8 mouse cellular contexts compared by ENCODE assay signal in the genomic region with DNA sequence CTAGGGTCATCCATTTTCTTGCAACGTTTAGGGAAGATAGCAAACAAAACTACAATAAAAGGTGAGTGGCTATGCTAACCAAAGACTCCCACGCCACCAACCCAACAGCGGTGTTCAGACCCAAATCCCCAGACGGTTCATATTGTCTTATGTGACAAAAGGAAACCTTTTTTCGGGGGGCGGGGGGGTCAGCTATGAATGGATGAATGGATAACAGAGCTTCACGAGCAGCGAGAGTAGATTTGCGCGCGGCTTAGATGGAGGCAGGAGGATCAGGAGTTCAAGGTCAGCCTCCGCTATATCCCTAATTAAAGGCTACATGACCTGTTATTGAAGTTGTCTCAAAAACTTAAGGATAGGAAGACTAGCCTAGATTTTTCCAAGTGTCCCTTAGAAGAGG. TPM values are rescaled to one million over a fixed set of nuclear protein-coding genes. Genes with fewer than 3 reads are reported as not detected.
DNase-seq lines count a peak whose midpoint lies in the region; ATAC-seq and TF ChIP-seq lines count a peak whose summit lies in the region.

No protein-coding gene starts in this region.

- no peak for TF ChIP-seq CTCF in heart, adult 2 months (IDR thresholded peaks at IDR 0.05)
- no peak for TF ChIP-seq CTCF in G1E (IDR thresholded peaks at IDR 0.05; ENCODE audit: low read depth, low read length)
- no peak for TF ChIP-seq CTCF in olfactory bulb, adult 2 months (IDR thresholded peaks at IDR 0.05; ENCODE audit: insufficient read depth, low read depth, low read length)

- peak overlapping the region; percentile 82 for H3K27ac ChIP-seq in heart, adult 2 months
- no peak overlapping the region for H3K27ac ChIP-seq in forebrain, embryonic 12.5 days
- H3K27ac ChIP-seq in olfactory bulb, adult 2 months (ENCODE audit: insufficient read depth, low read depth, low read length): no peak overlapping the region

- 14% methylated on average over 12 of the region's 12 CpGs for WGBS in heart, adult 2 months
- WGBS in forebrain, embryonic 12.5 days: 3% methylated on average over 12 of the region's 12 CpGs
- WGBS in olfactory bulb, adult 2 months: 3% methylated on average over 12 of the region's 12 CpGs

- H3K9me3 ChIP-seq in G1E (replicated peaks): no peaks in the 10 kb centered on the region
- no peaks in the 10 kb centered on the region for H3K9me3 ChIP-seq in forebrain, embryonic 12.5 days

- H3K4me2 ChIP-seq in forebrain, embryonic 12.5 days: peak overlapping the region; percentile 56

- peak overlapping the region; percentile 76 for H3K4me3 ChIP-seq in heart, adult 2 months
- H3K4me3 ChIP-seq in G1E (ENCODE audit: low read depth, low read length): peak overlapping the region; percentile 71
- peak overlapping the region; percentile 49 for H3K4me3 ChIP-seq in forebrain, embryonic 12.5 days (replicated peaks)
- H3K4me3 ChIP-seq in olfactory bulb, adult 2 months (ENCODE audit: insufficient read depth, low read depth, low read length): peak overlapping the region; percentile 31

- H3K79me2 ChIP-seq in heart, adult 2 months (replicated peaks; ENCODE audit: control insufficient read depth, insufficient read depth, low read length): no peaks in the 10 kb centered on the region

- intact Hi-C loops in heart, adult 2 months (cut with DNase I): loop anchor here (5.0 kb wide), 2 partner anchors 146 to 201 kb away; a partner anchor contains a TSS

- no peak for TF ChIP-seq POLR2A in heart, adult 2 months (IDR thresholded peaks at IDR 0.05; ENCODE audit: insufficient read depth, low read depth, low read length)
- no peak for TF ChIP-seq POLR2A in olfactory bulb, adult 2 months (IDR thresholded peaks at IDR 0.05; ENCODE audit: insufficient read depth, low read depth, low read length)

- H3K9ac ChIP-seq in heart, adult 2 months (ENCODE audit: low read depth, low read length): no peak overlapping the region
- 0 out of 2 replicates have a peak overlapping the region, but pooled peaks have one; percentile 50 for H3K9ac ChIP-seq in forebrain, embryonic 12.5 days

- no peaks in the 10 kb centered on the region for H3K27me3 ChIP-seq in heart, adult 2 months (ENCODE audit: control insufficient read depth, insufficient read depth, low read length)
- peaks cover 15% of the 10 kb centered on the region for H3K27me3 ChIP-seq in G1E (ENCODE audit: insufficient read depth, low read length)
- H3K27me3 ChIP-seq in forebrain, embryonic 12.5 days: peaks cover 35% of the 10 kb centered on the region

- no peak for ATAC-seq in G1E (ENCODE audit: extremely low read depth, insufficient number of reproducible peaks, low FRiP score, poor library complexity, severe bottlenecking)
- no peak for ATAC-seq in forebrain, embryonic 12.5 days (ENCODE audit: low FRiP score)

- no peak for TF ChIP-seq EP300 in heart, adult 2 months (IDR thresholded peaks at IDR 0.05; ENCODE audit: insufficient read depth, low read depth, low read length)

- no peaks in the 10 kb centered on the region; the same call in 1 of the 2 replicates for H3K4me1 ChIP-seq in heart, adult 2 months (ENCODE audit: control insufficient read depth, insufficient read depth, low read length)
- peaks cover 54% of the 10 kb centered on the region for H3K4me1 ChIP-seq in G1E (ENCODE audit: insufficient read depth, low read depth, low read length)
- peaks cover 2% of the 10 kb centered on the region for H3K4me1 ChIP-seq in forebrain, embryonic 12.5 days
- peaks cover 4% of the 10 kb centered on the region for H3K4me1 ChIP-seq in olfactory bulb, adult 2 months (ENCODE audit: control insufficient read depth, insufficient read depth, low read length)

- H3K36me3 ChIP-seq in heart, adult 2 months (ENCODE audit: control insufficient read depth, insufficient read depth, low read length): no peaks in the 10 kb centered on the region
- peaks cover 16% of the 10 kb centered on the region for H3K36me3 ChIP-seq in G1E (replicated peaks)
- no peaks in the 10 kb centered on the region for H3K36me3 ChIP-seq in forebrain, embryonic 12.5 days (replicated peaks)

- DNase-seq in heart, adult 2 months: no peak
- DNase-seq in heart, adult 9 months (ENCODE audit: low spot score in 2 of 2): no peak
- DNase-seq in G1E (ENCODE audit: low spot score) (no peak), liver (peak; percentile 64)
- no peak for DNase-seq in natural killer cell, adult 2 months (ENCODE audit: low spot score in 2 of 2)
- DNase-seq in gastrocnemius, adult 8-10 months (ENCODE audit: low spot score in 2 of 2): no peak

RNA-seq across cellular contexts. Expression of a gene that starts 6.3 kb away (rescaled TPM):
- total RNA-seq in heart, adult 2 months (2021): 10 to 100 TPM; 23.9 to 28.9 TPM
- 22.8 and 27.4 TPM in 2 replicates for polyA plus RNA-seq in heart, adult 2 months (2012; rRNA removed)
- 62.3 and 72.9 TPM in 2 replicates for total RNA-seq in G1E (2014; fragmentation: Nextera tagmentation)
- 185 and 189 TPM in 2 replicates for total RNA-seq in G1E (2017)
- 89.8 and 107 TPM in 2 replicates for polyA plus RNA-seq in G1E (2012)
- polyA plus RNA-seq in forebrain, embryonic 12.5 days (2016; fragmentation: Nextera tagmentation; extraction: Ambion mirVana): 20.6 and 21.3 TPM in 2 replicates
- not detected in 2 replicates for polyA plus RNA-seq in olfactory bulb, adult 2 months (2012; ENCODE audit: insufficient read depth, insufficient read length, low replicate concordance, missing spikeins)
- 10 to 100 TPM; 60.0 to 79.0 (median 75.1) TPM for total RNA-seq in gastrocnemius, adult 8-10 months (2022)

RNA-seq across cellular contexts. Expression of a gene that starts 24.2 kb away (rescaled TPM):
- total RNA-seq in heart, adult 2 months (2021): under 1 TPM in 1 of 2 experiments, not detected in 1; 0.34 TPM
- 0.56 and 0.70 TPM in 2 replicates for polyA plus RNA-seq in heart, adult 2 months (2012; rRNA removed)
- total RNA-seq in G1E (2014; fragmentation: Nextera tagmentation) (not detected in 2 replicates), G1E (2017) (not detected in 2 replicates)
- not detected in 2 replicates for polyA plus RNA-seq in G1E (2012)
- not detected in 2 replicates for polyA plus RNA-seq in forebrain, embryonic 12.5 days (2016; fragmentation: Nextera tagmentation; extraction: Ambion mirVana)
- polyA plus RNA-seq in olfactory bulb, adult 2 months (2012; ENCODE audit: insufficient read depth, insufficient read length, low replicate concordance, missing spikeins): not detected in 2 replicates
- under 1 TPM in 3 of 4 experiments, not detected in 1; 0.21 to 0.38 (median 0.27) TPM for total RNA-seq in gastrocnemius, adult 8-10 months (2022)

Comparison
In these comparisons a context has a peak if more than half of its experiments do, and no peak if none do; other contexts are left out.
1. RNA of a gene that starts 6.3 kb away (polyA plus RNA-seq): 89.8 to 107 TPM in G1E, 22.8 to 27.4 TPM in heart, adult 2 months and 20.6 to 21.3 TPM in forebrain, embryonic 12.5 days; not detected in olfactory bulb, adult 2 months; every median in the first group is over 10 times any median in the second.
2. Peak in every context shown above with its lines, with median percentiles within 50 percentile points of each other: H3K4me3 ChIP-seq.